Mouse (Mus musculus): Measurements from ENCODE around the gene Irf7.

DNA sequence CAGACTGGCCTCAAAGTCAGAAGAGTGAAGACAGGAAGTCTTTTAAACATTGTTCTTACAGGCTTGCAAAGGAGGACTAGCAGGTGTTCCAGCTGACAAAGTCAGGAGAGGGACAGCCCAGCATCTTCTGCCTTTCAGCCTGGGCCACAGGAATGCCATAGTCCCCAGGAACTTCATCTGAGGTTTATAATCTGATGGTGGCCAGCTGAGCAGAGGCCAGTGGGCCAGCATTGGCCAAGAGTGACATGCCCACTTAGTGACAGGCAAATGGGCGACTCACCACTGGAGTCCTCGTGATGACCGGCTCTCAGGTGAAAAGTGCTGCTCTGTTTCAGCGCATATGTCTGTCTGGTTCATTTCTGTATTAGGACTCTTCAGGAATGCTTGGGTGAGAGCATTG, 35.7 kb downstream of the Irf7 start:
- TF ChIP-seq CTCF (IDR thresholded peaks at IDR 0.05; ENCODE audit: control insufficient read depth, insufficient read depth, insufficient replicate concordance, low read depth, low read length) (no peak), POLR2A (IDR thresholded peaks at IDR 0.05; ENCODE audit: control insufficient read depth, low read depth, low read length) (no peak)
